Mouse (Mus musculus): ENCODE measurements around the gene Tmc5.

DNA sequence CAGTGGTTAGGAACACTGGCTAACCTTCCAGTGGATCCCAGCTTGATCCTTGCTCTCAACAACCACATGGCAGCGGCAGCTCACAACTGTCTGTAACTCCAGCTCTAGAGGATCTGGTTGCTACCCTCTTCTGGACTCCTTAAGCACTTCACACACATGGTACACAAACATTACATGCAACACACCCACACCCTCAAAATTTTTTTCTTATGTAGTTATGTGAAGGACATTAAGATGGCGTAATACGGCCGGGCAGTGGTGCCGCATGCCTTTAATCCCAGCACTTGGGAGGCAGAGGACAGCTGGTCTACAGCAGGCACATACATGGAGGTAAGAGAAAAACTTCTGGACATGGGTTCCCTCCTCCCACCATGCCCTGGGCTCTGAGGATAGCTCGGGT, 99.0 kb downstream of the Tmc5 start:
- TF ChIP-seq CTCF (IDR thresholded peaks at IDR 0.05; ENCODE audit: control insufficient read depth, insufficient read depth, insufficient replicate concordance, low read depth, low read length) (no peak), POLR2A (IDR thresholded peaks at IDR 0.05; ENCODE audit: control insufficient read depth, low read depth, low read length) (no peak)
